Mouse (Mus musculus): Measurements from ENCODE around the gene Xpnpep1.

Gene Xpnpep1

DNA sequence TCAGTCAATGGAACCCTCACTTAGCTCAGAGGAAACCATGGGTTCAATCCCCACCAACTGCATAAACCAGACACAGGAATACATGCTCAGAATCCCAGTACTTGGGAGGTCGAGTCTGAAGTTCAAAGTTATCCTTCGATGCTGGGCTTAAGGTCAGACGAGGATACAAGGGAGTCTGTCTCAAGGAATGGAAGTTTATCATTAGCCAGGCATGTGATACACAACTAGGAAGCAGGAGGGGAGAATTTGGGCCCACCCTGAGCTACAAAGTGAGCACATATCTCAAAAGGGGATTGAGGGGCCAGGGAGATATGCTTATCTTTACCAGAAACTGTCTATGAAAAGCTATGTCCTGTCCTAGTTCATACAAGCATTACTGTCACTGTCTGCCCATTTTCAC is 7.4 kb downstream of the Xpnpep1 start:
- no peak for DNase-seq (ENCODE audit: extremely low spot score, low spot score)

DNA sequence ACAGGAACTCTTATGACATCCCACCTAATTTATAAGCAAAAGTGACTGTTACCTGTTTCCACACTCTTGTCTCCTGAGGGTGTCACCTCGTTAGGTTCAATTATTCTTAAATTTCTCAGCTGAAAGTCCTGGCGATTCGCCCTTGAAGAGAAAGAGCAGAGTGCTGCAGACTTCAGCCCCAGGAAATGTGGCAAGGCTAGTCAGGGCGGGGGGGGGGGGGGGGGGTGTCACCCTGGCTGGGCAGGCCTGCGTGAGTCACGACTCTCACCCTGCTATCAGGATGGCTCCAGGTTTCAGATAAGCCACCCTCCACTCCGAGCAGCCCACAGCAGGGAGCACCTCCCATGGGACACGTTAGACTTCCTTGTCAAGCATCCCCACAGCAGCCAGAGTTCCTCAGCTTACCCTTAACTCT is 8.1 kb downstream of the Xpnpep1 start:
- no peak for DNase-seq (ENCODE audit: extremely low spot score, low spot score)

- no peak for DNase-seq (ENCODE audit: extremely low spot score, low spot score)
Observed at GRCm38 (mm10) chr19:53030279-53030678, 9.7 kb downstream of the Xpnpep1 start.

DNA sequence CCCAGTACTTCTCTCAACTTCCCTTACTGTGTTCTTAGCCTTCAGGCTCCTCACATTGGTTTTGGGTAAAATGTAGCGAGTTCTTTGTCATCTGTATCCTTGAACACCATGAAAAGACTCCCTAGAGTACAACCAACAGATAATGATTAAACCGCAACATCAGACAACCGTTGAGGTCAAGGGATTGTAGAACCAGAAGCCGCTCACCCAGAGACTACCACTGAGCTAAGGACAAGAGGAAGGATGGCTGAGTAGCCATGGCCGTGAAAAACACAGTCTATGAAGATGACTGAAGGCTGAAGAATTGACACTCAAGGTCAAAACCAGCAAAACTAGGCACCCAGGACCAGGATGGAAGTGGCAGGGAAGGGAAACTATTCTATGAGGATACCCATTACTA is 10.3 kb downstream of the Xpnpep1 start:
- DNase-seq (ENCODE audit: extremely low spot score, low spot score), result no peak

- DNase-seq (ENCODE audit: extremely low spot score, low spot score), result no peak
Observed at GRCm38 (mm10) chr19:53029045-53029444, 11.0 kb downstream of the Xpnpep1 start.

- no peak for DNase-seq (ENCODE audit: extremely low spot score, low spot score)
Observed at GRCm38 (mm10) chr19:53028216-53028615, 11.8 kb downstream of the Xpnpep1 start.

DNA sequence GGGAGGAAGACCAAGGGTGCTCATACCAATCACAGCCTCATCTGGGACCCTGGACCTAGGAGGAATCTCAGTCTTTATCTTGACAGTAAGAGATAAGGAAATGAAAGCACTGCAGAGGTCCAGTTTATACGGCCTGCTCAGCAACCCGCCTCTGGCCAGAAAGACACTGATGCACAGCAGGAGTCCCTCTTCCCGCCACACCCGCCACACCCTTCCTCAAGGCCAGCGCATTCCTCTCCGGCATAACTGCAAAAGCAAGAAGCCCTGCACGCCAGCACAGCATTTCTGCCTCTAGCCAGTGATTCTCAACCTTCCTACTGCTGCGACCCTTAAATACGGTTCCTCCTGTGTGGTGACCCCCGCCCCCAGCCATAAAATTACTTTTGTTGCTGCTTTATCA is 16.8 kb downstream of the Xpnpep1 start:
- DNase-seq (ENCODE audit: extremely low spot score, low spot score), result no peak

GRCm38 (mm10) chr19:53022037-53022614 is 17.9 kb downstream of the Xpnpep1 start:
- DNase-seq (ENCODE audit: extremely low spot score, low spot score), result no peak

DNA sequence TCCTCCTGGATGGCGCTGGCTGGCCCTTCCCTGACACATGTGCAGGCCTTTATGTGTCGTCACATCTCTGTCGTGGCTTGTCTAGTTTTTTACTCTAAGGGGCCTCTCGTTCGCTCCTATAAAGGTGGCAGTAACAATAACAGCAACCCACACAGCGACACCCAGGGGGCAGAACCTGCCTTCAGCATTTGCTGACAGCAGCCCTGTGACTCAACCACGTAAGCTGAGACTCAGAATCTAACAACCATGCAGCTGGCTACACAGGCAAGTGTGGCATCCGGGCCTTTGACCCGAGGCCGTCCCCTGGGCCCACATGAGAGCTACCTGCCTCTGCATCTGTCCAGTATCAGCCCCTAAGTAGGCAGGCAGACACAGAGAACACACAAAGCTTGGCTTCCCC is 18.5 kb downstream of the Xpnpep1 start:
- DNase-seq (ENCODE audit: extremely low spot score, low spot score), result no peak

DNA sequence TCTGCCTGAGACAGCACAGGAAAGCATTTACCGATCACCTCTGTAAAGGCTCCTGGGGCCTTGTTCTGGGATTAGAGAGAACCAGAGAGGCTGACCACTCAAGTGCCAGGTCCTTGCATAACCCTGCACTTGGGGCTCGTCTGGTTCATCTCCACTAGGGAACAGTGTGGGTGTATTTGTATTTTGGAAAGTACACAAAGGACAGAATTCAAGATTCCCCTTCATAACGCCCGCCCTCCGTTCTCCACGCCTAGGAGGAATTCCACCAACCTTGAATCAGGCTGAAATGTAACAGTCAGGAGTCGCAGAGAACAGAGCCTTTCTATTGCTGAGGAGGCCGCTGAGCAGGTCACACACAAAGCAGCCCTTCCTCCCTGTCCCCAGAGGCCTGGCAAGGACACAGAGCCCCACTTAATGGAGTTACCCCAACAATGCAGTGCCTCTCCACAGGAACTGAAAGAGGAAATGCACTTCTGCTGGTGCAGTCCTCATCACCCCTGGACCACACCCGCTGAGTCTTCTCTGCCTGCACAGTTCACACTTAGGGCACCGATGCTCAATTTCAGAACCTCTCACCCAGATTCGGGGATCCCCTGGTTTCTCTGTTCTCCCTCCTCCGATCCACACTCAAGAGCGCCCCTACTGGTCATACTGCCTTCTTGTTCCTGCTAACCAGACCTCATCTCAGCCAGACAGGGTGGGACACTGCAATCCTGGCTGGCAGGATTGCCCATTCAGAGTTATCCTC is 20.1 kb downstream of the Xpnpep1 start:
- peak; percentile 31 for DNase-seq (ENCODE audit: extremely low spot score, low spot score)

- no peak for DNase-seq (ENCODE audit: extremely low spot score, low spot score)
Observed at GRCm38 (mm10) chr19:53017954-53018353, 22.1 kb downstream of the Xpnpep1 start.

DNA sequence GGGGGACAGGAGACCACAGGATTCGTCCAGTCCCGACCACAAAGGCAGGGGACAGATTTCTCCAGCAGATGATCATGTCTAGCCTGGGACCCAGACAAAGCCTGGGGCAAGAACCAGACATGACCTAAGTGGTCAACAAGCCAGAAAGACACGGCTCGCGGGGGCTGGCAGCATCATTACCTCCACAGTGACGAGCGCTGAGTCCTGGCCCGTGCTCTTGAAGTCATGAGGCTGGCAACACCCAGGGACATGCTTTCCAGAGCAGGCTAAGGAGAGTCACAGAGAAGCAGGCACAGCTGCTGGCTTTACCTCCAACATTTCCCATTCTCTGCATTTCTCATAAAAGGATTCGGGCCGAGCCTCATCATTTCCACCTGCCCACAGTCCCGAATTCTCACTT is 22.8 kb downstream of the Xpnpep1 start:
- no peak for DNase-seq (ENCODE audit: extremely low spot score, low spot score)

DNA sequence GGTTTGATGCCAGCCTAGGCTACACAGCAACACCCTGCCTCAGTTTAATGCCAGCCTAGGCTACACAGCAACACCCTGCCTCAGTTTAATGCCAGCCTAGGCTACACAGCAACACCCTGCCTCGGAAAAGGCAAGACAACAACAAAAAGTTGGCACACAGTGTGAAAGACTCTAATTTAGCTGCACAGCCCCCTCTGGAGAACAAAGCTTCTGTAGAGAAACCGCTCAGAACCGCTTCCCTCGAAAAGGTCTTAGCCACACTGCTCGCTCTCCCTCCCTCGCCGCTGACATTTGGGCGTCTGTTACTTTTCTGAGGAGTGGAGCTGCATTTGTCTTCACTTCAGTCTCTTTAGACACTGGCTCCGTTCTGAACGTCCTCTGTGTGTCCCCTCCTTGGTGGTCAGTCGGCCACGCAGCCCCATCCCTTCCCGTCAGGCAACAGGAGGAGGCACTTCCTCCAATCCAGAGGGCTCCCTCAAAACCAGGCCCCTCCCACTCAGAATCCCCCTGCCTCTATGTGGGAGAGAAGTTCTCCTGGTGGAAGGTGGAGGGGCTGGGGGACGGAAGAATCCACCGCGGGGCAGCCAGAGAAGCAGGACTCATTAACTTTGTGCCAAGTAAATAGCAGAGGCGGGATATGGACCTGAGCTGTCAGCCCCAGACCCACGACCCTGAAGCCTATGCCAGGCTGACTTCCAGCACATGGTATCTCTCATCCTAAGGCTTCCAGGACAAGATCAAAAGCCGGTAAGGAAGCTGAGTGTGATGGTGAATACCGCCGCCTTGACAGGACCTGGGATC is 24.9 kb downstream of the Xpnpep1 start:
- no peak for DNase-seq (ENCODE audit: extremely low spot score, low spot score)

DNA sequence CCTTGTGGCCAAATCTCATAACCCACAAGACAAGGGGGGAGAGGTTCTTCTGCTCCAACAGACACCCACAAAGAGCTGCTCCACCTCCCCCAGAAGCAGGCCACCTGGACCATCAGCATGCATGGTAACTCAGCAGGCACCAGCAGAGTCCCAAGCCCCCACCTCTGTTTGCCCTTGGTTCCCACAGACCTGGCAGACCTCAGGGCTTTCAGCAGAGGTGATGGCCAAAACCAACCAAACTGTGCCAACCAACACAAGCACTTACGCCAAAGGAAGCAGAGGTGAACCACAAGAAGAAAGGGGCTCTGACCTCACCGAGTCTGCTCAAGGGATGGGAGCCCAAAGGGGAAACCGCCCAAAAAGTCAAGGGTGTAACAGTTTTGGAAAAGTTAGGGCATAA is 26.3 kb downstream of the Xpnpep1 start:
- no peak for DNase-seq (ENCODE audit: extremely low spot score, low spot score)

DNA sequence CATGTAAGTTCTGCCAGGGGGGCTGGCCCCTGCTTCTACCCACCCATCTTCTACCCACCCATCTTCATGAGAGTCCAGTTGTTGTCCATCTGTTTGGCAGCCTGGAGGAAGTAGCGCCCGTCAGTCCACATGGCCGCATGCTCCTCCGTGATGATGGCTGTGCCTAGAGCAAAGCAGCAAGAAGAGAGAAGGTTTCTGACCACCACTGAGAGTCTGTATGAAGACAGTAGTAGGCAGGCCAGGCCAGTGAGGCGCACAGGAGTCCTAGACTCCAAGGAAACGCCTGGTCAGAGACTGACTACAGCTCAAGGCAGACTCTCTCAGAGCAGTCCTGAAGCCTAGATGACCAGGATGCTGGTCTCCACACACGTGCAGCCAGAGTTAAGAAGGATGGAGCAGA is 26.7 kb downstream of the Xpnpep1 start:
- no peak for DNase-seq (ENCODE audit: extremely low spot score, low spot score)

DNA sequence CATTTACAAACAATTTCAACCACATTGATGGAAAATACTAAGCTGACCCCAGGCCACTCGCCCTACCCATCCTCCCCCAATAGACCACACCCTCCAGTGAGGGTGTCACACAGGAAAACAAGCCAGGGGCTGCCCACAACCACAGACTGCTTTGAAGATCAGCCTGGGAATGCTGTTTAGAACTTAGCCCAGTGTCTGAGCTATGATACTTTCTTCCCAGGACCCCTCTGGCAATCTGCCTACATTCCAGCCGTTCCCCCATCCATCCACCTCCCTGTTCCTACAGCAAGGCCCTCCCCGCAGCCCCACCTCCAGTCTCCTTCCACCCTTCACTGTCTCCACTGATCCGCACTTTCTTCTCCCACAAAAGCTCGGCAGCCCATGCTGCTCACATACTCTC is 29.1 kb downstream of the Xpnpep1 start:
- no peak for DNase-seq (ENCODE audit: extremely low spot score, low spot score)

- DNase-seq (ENCODE audit: extremely low spot score, low spot score), result no peak
Observed at GRCm38 (mm10) chr19:53008921-53009320, 31.1 kb downstream of the Xpnpep1 start.

- peak; percentile 58 for DNase-seq (ENCODE audit: extremely low spot score, low spot score)
Observed at GRCm38 (mm10) chr19:53008020-53008705, 31.9 kb downstream of the Xpnpep1 start.

- DNase-seq (ENCODE audit: extremely low spot score, low spot score), result no peak
Observed at GRCm38 (mm10) chr19:53005978-53006377, 34.0 kb downstream of the Xpnpep1 start.

- no peak for DNase-seq (ENCODE audit: extremely low spot score, low spot score)
Observed at GRCm38 (mm10) chr19:53003554-53004365, 36.3 kb downstream of the Xpnpep1 start.
